Mouse (Mus musculus): ENCODE measurements around the gene Ddx56. TPM values are rescaled to one million over a fixed set of nuclear protein-coding genes. Genes with fewer than 3 reads are reported as not detected.

Gene Ddx56
- 9.3 and 11.1 TPM in 2 replicates for polyA plus RNA-seq (2012; rRNA removed)

GRCm38 (mm10) chr11:6267320-6268254, at the start of gene Ddx56:
Ddx56 (minus strand) TSS chr11:6267772.

GRCm38 (mm10) chr11:6291401-6292115, 24.0 kb upstream of the Ddx56 start, which contains the start of gene Ogdh:
Ogdh (plus strand) TSS chr11:6291633.

GRCm38 (mm10) chr11:6274387-6275093, 7.0 kb upstream of the Ddx56 start, which contains the start of gene Tmed4:
Tmed4 (minus strand) TSS chr11:6274870.

GRCm38 (mm10) chr11:6230012-6230411, 37.6 kb downstream of the Ddx56 start, which contains the start of gene Npc1l1:
Npc1l1 (minus strand) TSS chr11:6230143.

Other genes starting within 250 kb of the Ddx56 start
- gene Camk2b, start 201.4 kb downstream of the Ddx56 start, polyA plus RNA-seq (2012; rRNA removed) = 1.9 and 4.0 TPM in 2 replicates
- 0.06 TPM in 1 of 2 replicates, not detected in the other for gene A730071L15Rik, start 67.7 kb downstream of the Ddx56 start, polyA plus RNA-seq (2012; rRNA removed)
- 14.1 and 16.8 TPM in 2 replicates for gene Nudcd3, start 67.4 kb downstream of the Ddx56 start, polyA plus RNA-seq (2012; rRNA removed)
- 1.8 and 4.0 TPM in 2 replicates for gene Npc1l1, start 37.6 kb downstream of the Ddx56 start, polyA plus RNA-seq (2012; rRNA removed)
- gene Tmed4, start 7.1 kb upstream of the Ddx56 start, polyA plus RNA-seq (2012; rRNA removed) = 52.7 and 52.8 TPM in 2 replicates
- 86.7 and 98.5 TPM in 2 replicates for gene Ogdh, start 23.9 kb upstream of the Ddx56 start, polyA plus RNA-seq (2012; rRNA removed)
- gene Zmiz2, start 121.3 kb upstream of the Ddx56 start, polyA plus RNA-seq (2012; rRNA removed) = 44.4 and 49.9 TPM in 2 replicates
- 121 and 182 TPM in 2 replicates for gene Ppia, start 147.7 kb upstream of the Ddx56 start, polyA plus RNA-seq (2012; rRNA removed)
- gene H2afv, start 176.7 kb upstream of the Ddx56 start, polyA plus RNA-seq (2012; rRNA removed) = 8.1 and 10.3 TPM in 2 replicates
- gene Purb, start 208.1 kb upstream of the Ddx56 start, polyA plus RNA-seq (2012; rRNA removed) = 2.6 and 3.0 TPM in 2 replicates